Mouse (Mus musculus) thymus, adult 2 months (tissue): Measurements from ENCODE around the gene Irf2bpl.

Experiments used
- CTCF ChIP-seq: fragments of 200-500 bp; IDR thresholded peaks from 2 replicates; pipeline ENCODE4 v1.5.1; 2012; ENCODE audit warnings: mild to moderate bottlenecking, control low read depth, low read length, moderate library complexity, borderline replicate concordance; ENCODE audit not compliant: control insufficient read depth, poor library complexity, insufficient read depth; ENCODE audit errors: extremely low read depth
- POLR2A ChIP-seq: fragments of 200-500 bp; IDR thresholded peaks from 2 replicates; pipeline ENCODE4 v1.6.1; 2012; ENCODE audit warnings: mild to moderate bottlenecking, low read length, control low read depth, moderate library complexity; ENCODE audit not compliant: control insufficient read depth, poor library complexity, insufficient read depth; ENCODE audit errors: extremely low read depth

GRCm38 (mm10) chr12:86876116-86876515, 8.5 kb downstream of the Irf2bpl start:
- TF ChIP-seq CTCF = no peak
- no peak for TF ChIP-seq POLR2A
